Mouse (Mus musculus) hindbrain, embryonic 16.5 days (tissue): ENCODE measurements at regions not wholly inside any gene's neighbourhood (a gene's known extent, or its start where the extent isn't known, plus 50 kb on each side); places are given as distances from the start of the nearest gene placed in this dataset.
A peak's percentile ranks its signal among the peaks of the same experiment; 100 is the strongest.

Experiments used
- ATAC-seq: fragments of 200-750 bp; cut with Nextera tagmentation; 2 replicates; pipeline ENCODE4 v1.8.0; 2017; ENCODE audit warnings: moderate TSS enrichment, moderate library complexity
- H3K27ac ChIP-seq: fragments of 300-500 bp; sonication (generic); 2 replicates; pipeline ENCODE4 v1.5.1; 2014; ENCODE audit warnings: low read depth, mild to moderate bottlenecking, control low read depth, low read length, moderate library complexity
- H3K27me3 ChIP-seq: fragments of 300-500 bp; sonication (generic); replicated peaks from 2 replicates; pipeline ENCODE4 v1.6.1; 2014; ENCODE audit warnings: low read length; ENCODE audit not compliant: control insufficient read depth, insufficient read depth
- H3K36me3 ChIP-seq: fragments of 300-500 bp; sonication (generic); 2 replicates; pipeline ENCODE4 v1.6.1; 2014; ENCODE audit warnings: mild to moderate bottlenecking, low read length, moderate library complexity, mixed read lengths; ENCODE audit not compliant: control insufficient read depth, insufficient read depth
- H3K4me1 ChIP-seq: fragments of 300-500 bp; sonication (generic); 2 replicates; pipeline ENCODE4 v1.6.1; 2014; ENCODE audit warnings: low read depth, low read length; ENCODE audit not compliant: control insufficient read depth, insufficient read depth
- H3K4me2 ChIP-seq: fragments of 300-500 bp; sonication (generic); 2 replicates; pipeline ENCODE4 v1.6.1; 2014; ENCODE audit warnings: mild to moderate bottlenecking, low read length, control low read depth, moderate library complexity
- H3K4me3 ChIP-seq: fragments of 300-500 bp; sonication (generic); 2 replicates; pipeline ENCODE4 v1.5.1; 2014; ENCODE audit warnings: mild to moderate bottlenecking, low read length, control low read depth, moderate library complexity
- H3K9ac ChIP-seq: fragments of 300-500 bp; sonication (generic); 2 replicates; pipeline ENCODE4 v1.6.1; 2014; ENCODE audit warnings: low read depth, mild to moderate bottlenecking, control low read depth, low read length, moderate library complexity
- H3K9me3 ChIP-seq: fragments of 300-500 bp; sonication (generic); 2 replicates; pipeline ENCODE4 v1.6.1; 2014; ENCODE audit warnings: mild to moderate bottlenecking, low read length, moderate library complexity; ENCODE audit not compliant: control insufficient read depth
- WGBS: fragments of 180-500 bp; shearing (Covaris S2); extraction: QIAGEN DNeasy Blood & Tissue Kit; methylation state at CpG from one replicate; pipeline ENCODE4 v1.1.7; 2014; 5-methylcytosine and 5-hydroxymethylcytosine counted together

GRCm38 (mm10) chr10:68872102-68872501 is 148.7 kb downstream of the Tmem26 start:
- Histone ChIP-seq H3K36me3 (no peaks in the 10 kb centered on the region), H3K9me3 (no peaks in the 10 kb centered on the region), H3K4me3 (no peak overlapping the region), H3K9ac (no peak overlapping the region), H3K4me1 (no peaks in the 10 kb centered on the region), H3K27ac (no peak overlapping the region), H3K27me3 (no peaks in the 10 kb centered on the region), H3K4me2 (no peak overlapping the region)
- 79% methylated on average over 4 of the region's 4 CpGs for WGBS
- no peak for ATAC-seq

- no peaks in the 10 kb centered on the region for H3K4me1 ChIP-seq
- 93% methylated on average over 5 of the region's 5 CpGs for WGBS
- no peaks in the 10 kb centered on the region for H3K36me3 ChIP-seq
- no peak overlapping the region for H3K9ac ChIP-seq
- no peaks in the 10 kb centered on the region for H3K27me3 ChIP-seq
- no peak overlapping the region for H3K4me3 ChIP-seq
- no peaks in the 10 kb centered on the region for H3K9me3 ChIP-seq
- ATAC-seq, result no peak
- no peak overlapping the region for H3K27ac ChIP-seq
- H3K4me2 ChIP-seq, result no peak overlapping the region
Measured at GRCm38 (mm10) chr10:68875641-68876040, 152.2 kb downstream of the Tmem26 start.

- H3K4me1 ChIP-seq, result no peaks in the 10 kb centered on the region
- H3K36me3 ChIP-seq, result no peaks in the 10 kb centered on the region
- no peak for ATAC-seq
- H3K9ac ChIP-seq, result no peak overlapping the region
- H3K27me3 ChIP-seq, result no peaks in the 10 kb centered on the region
- no peak overlapping the region for H3K4me2 ChIP-seq
- no peaks in the 10 kb centered on the region for H3K9me3 ChIP-seq
- no peak overlapping the region for H3K4me3 ChIP-seq
- H3K27ac ChIP-seq, result no peak overlapping the region
- WGBS, result 68% methylated on average over 8 of the region's 8 CpGs
Measured at GRCm38 (mm10) chr10:68893100-68893841, 169.8 kb downstream of the Tmem26 start.

DNA sequence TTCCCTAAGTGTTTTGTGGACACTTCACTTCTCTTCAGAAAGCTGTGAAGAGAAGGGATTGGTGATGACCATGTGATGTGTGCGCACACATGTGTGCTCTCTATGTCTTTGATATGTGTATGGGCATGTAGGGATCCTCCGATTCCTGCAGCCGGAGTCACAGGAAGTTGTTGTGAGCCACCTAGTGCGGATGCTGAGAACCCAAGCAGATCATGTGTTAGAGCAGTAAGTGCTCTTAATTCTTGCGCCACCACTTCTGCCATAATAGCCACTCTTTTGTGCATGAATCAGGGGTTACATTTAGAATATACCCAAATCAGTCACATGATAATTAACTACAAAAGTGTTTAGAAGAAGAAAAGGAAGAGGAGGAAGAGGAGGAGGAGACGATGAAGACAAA is 170.7 kb downstream of the Tmem26 start:
- no peaks in the 10 kb centered on the region for H3K4me1 ChIP-seq
- no peaks in the 10 kb centered on the region for H3K9me3 ChIP-seq
- no peaks in the 10 kb centered on the region for H3K36me3 ChIP-seq
- 91% methylated on average over 6 of the region's 6 CpGs for WGBS
- ATAC-seq, result no peak
- no peak overlapping the region for H3K27ac ChIP-seq
- H3K4me2 ChIP-seq, result no peak overlapping the region
- H3K4me3 ChIP-seq, result no peak overlapping the region
- H3K9ac ChIP-seq, result no peak overlapping the region
- no peaks in the 10 kb centered on the region for H3K27me3 ChIP-seq

- H3K27me3 ChIP-seq, result no peaks in the 10 kb centered on the region
- ATAC-seq, result no peak
- no peaks in the 10 kb centered on the region for H3K4me1 ChIP-seq
- no peaks in the 10 kb centered on the region for H3K36me3 ChIP-seq
- H3K9ac ChIP-seq, result no peak overlapping the region
- H3K9me3 ChIP-seq, result no peaks in the 10 kb centered on the region
- H3K27ac ChIP-seq, result no peak overlapping the region
- no peak overlapping the region for H3K4me2 ChIP-seq
- H3K4me3 ChIP-seq, result no peak overlapping the region
- 63% methylated on average over 3 of the region's 3 CpGs for WGBS
Measured at GRCm38 (mm10) chr10:68897524-68897923, 174.1 kb downstream of the Tmem26 start.

DNA sequence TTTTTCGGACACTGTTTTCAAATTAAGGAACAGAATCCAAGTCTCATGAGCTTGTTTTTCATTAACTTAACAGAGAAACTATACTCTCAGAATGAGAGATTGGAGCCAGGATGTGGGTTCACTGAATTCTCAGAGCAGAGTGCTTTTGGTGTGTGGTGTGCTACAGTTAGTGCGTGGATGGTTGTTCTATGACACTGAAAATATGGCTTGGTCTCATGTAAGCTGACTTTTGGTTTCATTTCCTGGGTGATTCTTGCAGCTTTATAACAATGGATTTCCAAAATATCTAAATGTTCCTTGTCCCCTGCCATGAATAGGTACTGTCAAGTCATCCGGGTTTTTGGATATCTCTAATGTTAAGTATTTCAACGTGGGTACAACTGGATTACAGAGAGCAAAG is 177.7 kb downstream of the Tmem26 start:
- Histone ChIP-seq H3K27me3 (no peaks in the 10 kb centered on the region), H3K9ac (no peak overlapping the region), H3K4me1 (no peaks in the 10 kb centered on the region), H3K4me2 (no peak overlapping the region), H3K4me3 (no peak overlapping the region), H3K27ac (no peak overlapping the region), H3K9me3 (no peaks in the 10 kb centered on the region), H3K36me3 (no peaks in the 10 kb centered on the region)
- WGBS, result 79% methylated on average over 4 of the region's 4 CpGs
- no peak for ATAC-seq

- 34% methylated on average over 3 of the region's 3 CpGs for WGBS
- no peak overlapping the region for H3K27ac ChIP-seq
- no peak overlapping the region for H3K9ac ChIP-seq
- no peaks in the 10 kb centered on the region for H3K27me3 ChIP-seq
- no peaks in the 10 kb centered on the region for H3K9me3 ChIP-seq
- no peak overlapping the region for H3K4me3 ChIP-seq
- H3K4me2 ChIP-seq, result no peak overlapping the region
- no peaks in the 10 kb centered on the region for H3K36me3 ChIP-seq
- H3K4me1 ChIP-seq, result no peaks in the 10 kb centered on the region
- no peak for ATAC-seq
Measured at GRCm38 (mm10) chr10:68902670-68903069, 179.2 kb downstream of the Tmem26 start.

- Histone ChIP-seq H3K27me3 (no peaks in the 10 kb centered on the region), H3K27ac (no peak overlapping the region), H3K4me1 (peaks cover 5% of the 10 kb centered on the region; the same call in 1 of the 2 replicates), H3K4me2 (no peak overlapping the region), H3K9me3 (no peaks in the 10 kb centered on the region), H3K9ac (no peak overlapping the region), H3K36me3 (no peaks in the 10 kb centered on the region), H3K4me3 (no peak overlapping the region)
- WGBS, result 94% methylated on average over 10 of the region's 10 CpGs
- ATAC-seq, result no peak
Measured at GRCm38 (mm10) chr10:68904337-68904736, 180.9 kb downstream of the Tmem26 start.

DNA sequence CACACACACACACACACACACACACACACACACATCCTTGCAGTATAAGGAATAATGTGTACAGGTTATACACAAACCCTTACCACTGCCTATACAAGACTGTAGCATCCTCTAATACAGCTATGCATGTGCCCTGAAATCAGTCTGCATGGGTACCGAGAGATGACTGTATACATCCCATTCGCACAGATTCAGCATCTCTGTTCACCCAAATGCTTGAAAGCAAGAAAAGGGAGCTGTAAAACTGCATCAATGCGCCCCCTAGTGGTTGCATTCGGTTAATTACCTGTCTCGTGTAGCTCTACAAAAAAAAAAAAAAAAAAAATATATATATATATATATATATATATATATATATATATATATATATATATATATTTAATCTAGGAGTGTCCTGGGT is 184.8 kb downstream of the Tmem26 start:
- Histone ChIP-seq H3K4me1 (peaks cover 5% of the 10 kb centered on the region; the same call in 1 of the 2 replicates), H3K4me2 (no peak overlapping the region), H3K27ac (no peak overlapping the region), H3K36me3 (no peaks in the 10 kb centered on the region), H3K9me3 (no peaks in the 10 kb centered on the region), H3K4me3 (no peak overlapping the region), H3K27me3 (no peaks in the 10 kb centered on the region), H3K9ac (no peak overlapping the region)
- WGBS, result 19% methylated on average over 5 of the region's 5 CpGs
- ATAC-seq, result peak; percentile 54; the same call in 1 of the 2 replicates
